Mouse (Mus musculus): ENCODE measurements around the gene Prkn.

GRCm38 (mm10) chr17:12031203-12031942 lies 1191.2 kb downstream of the Prkn start:
- TF ChIP-seq HCFC1 (IDR thresholded peaks at IDR 0.05; ENCODE audit: borderline replicate concordance, insufficient read depth, low read length) (no peak), ZC3H11A (IDR thresholded peaks at IDR 0.05; ENCODE audit: borderline replicate concordance, low read depth, low read length) (no peak), ZNF384 (IDR thresholded peaks at IDR 0.05; ENCODE audit: low read depth, low read length) (no peak)
